Comparison of ENCODE assay signal across 16 mouse cellular contexts in the genomic region with DNA sequence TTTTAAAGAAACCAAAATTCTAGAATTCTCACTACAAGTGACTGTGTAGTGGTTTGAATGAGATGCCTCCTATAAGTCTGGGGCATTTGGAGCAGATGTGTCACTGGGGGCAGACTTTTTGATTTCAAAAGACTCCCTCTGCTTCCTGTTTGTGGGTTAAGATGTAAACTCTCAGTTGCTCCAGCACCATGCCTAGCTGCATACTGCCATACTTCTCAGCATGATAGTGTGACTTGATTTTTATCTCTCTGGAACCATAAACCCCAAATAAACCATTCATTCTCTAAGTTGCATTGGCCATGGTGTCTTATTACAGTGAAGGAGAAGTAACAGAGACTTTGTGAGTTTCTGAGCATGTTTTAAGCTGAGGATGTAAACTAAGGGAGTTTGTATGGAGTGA.
"Had no signal": no experiment of that assay in that cellular context is flagged by ENCODE, and none has a peak within 500 bp of the region (broad histone marks: within the 10 kb centered on the region; RNA-seq: fewer than 3 reads in every experiment).

No protein-coding gene starts in this region.

- H3K9me3 ChIP-seq: neural tube, embryonic 15.5 days; stomach, embryonic 15.5 days had no signal

- DNase-seq: retina, postnatal 1 day; right cerebral cortex, adult 18-20 months; right cerebral cortex, postnatal 14 days; right cerebral cortex, postnatal 25 days; right cerebral cortex, postnatal 4 days; spleen, adult 18-20 months; thymus, adult 18-20 months; thymus, adult 2 months; thymus, postnatal 14 days; thymus, postnatal 25 days; thymus, postnatal 36 days; thymus, postnatal 4 days had no signal

- H3K27me3 ChIP-seq: neural tube, embryonic 13.5 days; neural tube, embryonic 15.5 days; stomach, embryonic 15.5 days had no signal

- H3K4me2 ChIP-seq: neural tube, embryonic 13.5 days; neural tube, embryonic 15.5 days; stomach, embryonic 15.5 days had no signal

- H3K36me3 ChIP-seq: neural tube, embryonic 13.5 days; neural tube, embryonic 15.5 days; stomach, embryonic 15.5 days had no signal

- H3K27ac ChIP-seq: neural tube, embryonic 13.5 days; neural tube, embryonic 15.5 days; stomach, embryonic 15.5 days; stomach, postnatal 0 days had no signal

- H3K4me3 ChIP-seq: neural tube, embryonic 13.5 days; neural tube, embryonic 15.5 days; stomach, embryonic 15.5 days had no signal

- H3K9ac ChIP-seq: neural tube, embryonic 13.5 days; neural tube, embryonic 15.5 days; stomach, embryonic 15.5 days had no signal
